Mouse (Mus musculus): Measurements from ENCODE around the gene Apbb1ip. TPM values are rescaled to one million over a fixed set of nuclear protein-coding genes. Genes with fewer than 3 reads are reported as not detected.

The Apbb1ip gene
- polyA plus RNA-seq, 1 experiment from 2014 or later: 1.7 TPM

GRCm38 (mm10) chr2:22764774-22765387, 9.0 kb upstream of the Apbb1ip start:
- Histone ChIP-seq H3K4me3 (ENCODE audit: low read depth, low read length) (no peak overlapping the region), H3K27me3 (ENCODE audit: control insufficient read depth, insufficient read depth, low read length) (no peaks in the 10 kb centered on the region), H3K9me3 (replicated peaks; ENCODE audit: control insufficient read depth, low read length) (no peaks in the 10 kb centered on the region), H3K4me1 (ENCODE audit: control insufficient read depth, insufficient read depth, low read length) (no peaks in the 10 kb centered on the region), H3K9ac (ENCODE audit: low read depth, low read length) (no peak overlapping the region), H3K4me2 (no peak overlapping the region), H3K27ac (ENCODE audit: low read depth, low read length) (no peak overlapping the region), H3K36me3 (ENCODE audit: control insufficient read depth, insufficient read depth, low read length) (no peaks in the 10 kb centered on the region)
- no peak for ATAC-seq (replicated peaks; ENCODE audit: insufficient number of reproducible peaks, low FRiP score, low TSS enrichment)
- 70% methylated on average over 5 of the region's 5 CpGs for WGBS (ENCODE audit: insufficient replicate concordance)

- no peak overlapping the region for H3K27ac ChIP-seq (ENCODE audit: low read depth, low read length)
- no peaks in the 10 kb centered on the region for H3K9me3 ChIP-seq (replicated peaks; ENCODE audit: control insufficient read depth, low read length)
- no peak for ATAC-seq (replicated peaks; ENCODE audit: insufficient number of reproducible peaks, low FRiP score, low TSS enrichment)
- no peaks in the 10 kb centered on the region for H3K36me3 ChIP-seq (ENCODE audit: control insufficient read depth, insufficient read depth, low read length)
- H3K9ac ChIP-seq (ENCODE audit: low read depth, low read length): no peak overlapping the region
- H3K27me3 ChIP-seq (ENCODE audit: control insufficient read depth, insufficient read depth, low read length): no peaks in the 10 kb centered on the region
- H3K4me2 ChIP-seq: no peak overlapping the region
- peaks cover 4% of the 10 kb centered on the region; the same call in 1 of the 2 replicates for H3K4me1 ChIP-seq (ENCODE audit: control insufficient read depth, insufficient read depth, low read length)
- no peak overlapping the region for H3K4me3 ChIP-seq (ENCODE audit: low read depth, low read length)
Measured at GRCm38 (mm10) chr2:22771311-22771710, 2.6 kb upstream of the Apbb1ip start.

- Histone ChIP-seq H3K4me3 (ENCODE audit: low read depth, low read length) (peak overlapping the region; percentile 31), H3K9me3 (replicated peaks; ENCODE audit: control insufficient read depth, low read length) (no peaks in the 10 kb centered on the region), H3K4me1 (ENCODE audit: control insufficient read depth, insufficient read depth, low read length) (peaks cover 4% of the 10 kb centered on the region; the same call in 1 of the 2 replicates), H3K9ac (ENCODE audit: low read depth, low read length) (peak overlapping the region; percentile 60), H3K27me3 (ENCODE audit: control insufficient read depth, insufficient read depth, low read length) (no peaks in the 10 kb centered on the region), H3K27ac (ENCODE audit: low read depth, low read length) (no peak overlapping the region), H3K36me3 (ENCODE audit: control insufficient read depth, insufficient read depth, low read length) (no peaks in the 10 kb centered on the region), H3K4me2 (peak overlapping the region; percentile 91)
- WGBS (ENCODE audit: insufficient replicate concordance): under 1% methylated on average over 25 of the region's 28 CpGs
- peak; percentile 80 for ATAC-seq (replicated peaks; ENCODE audit: insufficient number of reproducible peaks, low FRiP score, low TSS enrichment)
Measured at GRCm38 (mm10) chr2:22774181-22774751, 372 bp downstream of the Apbb1ip start.

- H3K27ac ChIP-seq (ENCODE audit: low read depth, low read length): no peak overlapping the region
- no peaks in the 10 kb centered on the region for H3K27me3 ChIP-seq (ENCODE audit: control insufficient read depth, insufficient read depth, low read length)
- WGBS (ENCODE audit: insufficient replicate concordance): 37% methylated on average over 8 of the region's 8 CpGs
- no peak overlapping the region for H3K9ac ChIP-seq (ENCODE audit: low read depth, low read length)
- no peak for ATAC-seq (replicated peaks; ENCODE audit: insufficient number of reproducible peaks, low FRiP score, low TSS enrichment)
- peaks cover 4% of the 10 kb centered on the region; the same call in 1 of the 2 replicates for H3K4me1 ChIP-seq (ENCODE audit: control insufficient read depth, insufficient read depth, low read length)
- H3K36me3 ChIP-seq (ENCODE audit: control insufficient read depth, insufficient read depth, low read length): no peaks in the 10 kb centered on the region
- H3K4me2 ChIP-seq: peak overlapping the region; percentile 43
- no peak overlapping the region for H3K4me3 ChIP-seq (ENCODE audit: low read depth, low read length)
- no peaks in the 10 kb centered on the region for H3K9me3 ChIP-seq (replicated peaks; ENCODE audit: control insufficient read depth, low read length)
Measured at GRCm38 (mm10) chr2:22775213-22775612, 1.3 kb downstream of the Apbb1ip start.

GRCm38 (mm10) chr2:22775681-22776080, 1.8 kb downstream of the Apbb1ip start:
- ATAC-seq (replicated peaks; ENCODE audit: insufficient number of reproducible peaks, low FRiP score, low TSS enrichment): no peak
- no peaks in the 10 kb centered on the region for H3K27me3 ChIP-seq (ENCODE audit: control insufficient read depth, insufficient read depth, low read length)
- H3K4me1 ChIP-seq (ENCODE audit: control insufficient read depth, insufficient read depth, low read length): peaks cover 4% of the 10 kb centered on the region; the same call in 1 of the 2 replicates
- H3K4me2 ChIP-seq: no peak overlapping the region
- H3K9ac ChIP-seq (ENCODE audit: low read depth, low read length): no peak overlapping the region
- no peak overlapping the region for H3K4me3 ChIP-seq (ENCODE audit: low read depth, low read length)
- 64% methylated on average over 3 of the region's 3 CpGs for WGBS (ENCODE audit: insufficient replicate concordance)
- no peaks in the 10 kb centered on the region for H3K36me3 ChIP-seq (ENCODE audit: control insufficient read depth, insufficient read depth, low read length)
- no peaks in the 10 kb centered on the region for H3K9me3 ChIP-seq (replicated peaks; ENCODE audit: control insufficient read depth, low read length)
- H3K27ac ChIP-seq (ENCODE audit: low read depth, low read length): no peak overlapping the region

DNA sequence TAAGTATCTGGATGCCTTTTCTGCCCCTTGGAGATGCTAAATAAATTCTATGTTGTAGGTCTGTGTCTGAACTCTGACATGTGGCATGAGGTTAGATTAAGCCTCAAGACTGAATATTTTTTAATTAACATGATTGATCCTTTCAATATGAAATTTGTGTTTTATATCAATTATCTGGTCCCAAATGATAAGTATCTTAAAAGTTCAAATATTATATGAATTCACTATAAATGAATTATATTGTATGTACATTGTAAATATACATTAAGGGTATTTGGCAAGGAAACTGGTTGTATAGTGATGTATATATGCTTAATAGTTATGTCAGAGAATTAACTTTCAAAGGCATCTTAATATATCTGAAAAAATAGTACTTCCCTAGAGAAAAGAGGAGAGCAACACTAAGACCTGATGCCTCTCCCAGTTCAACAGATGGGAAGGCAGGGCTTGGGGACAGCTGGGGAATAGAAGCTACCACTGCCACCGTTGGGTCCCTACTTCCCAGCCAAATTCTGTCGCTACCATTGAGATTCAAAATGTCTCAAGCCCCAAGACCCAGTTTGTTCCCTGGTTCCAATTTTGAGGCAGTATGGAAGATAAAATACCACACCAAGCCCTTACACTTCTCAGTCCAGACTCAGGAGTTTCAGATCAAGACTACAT, 2.8 kb downstream of the Apbb1ip start:
- Histone ChIP-seq H3K36me3 (ENCODE audit: control insufficient read depth, insufficient read depth, low read length) (no peaks in the 10 kb centered on the region), H3K9ac (ENCODE audit: low read depth, low read length) (no peak overlapping the region), H3K9me3 (replicated peaks; ENCODE audit: control insufficient read depth, low read length) (no peaks in the 10 kb centered on the region), H3K4me1 (ENCODE audit: control insufficient read depth, insufficient read depth, low read length) (peaks cover 4% of the 10 kb centered on the region; the same call in 1 of the 2 replicates), H3K4me2 (no peak overlapping the region), H3K4me3 (ENCODE audit: low read depth, low read length) (no peak overlapping the region), H3K27ac (ENCODE audit: low read depth, low read length) (no peak overlapping the region), H3K27me3 (ENCODE audit: control insufficient read depth, insufficient read depth, low read length) (no peaks in the 10 kb centered on the region)
- WGBS (ENCODE audit: insufficient replicate concordance): 57% methylated on average over 2 of the region's 2 CpGs
- no peak for ATAC-seq (replicated peaks; ENCODE audit: insufficient number of reproducible peaks, low FRiP score, low TSS enrichment)

- H3K36me3 ChIP-seq (ENCODE audit: control insufficient read depth, insufficient read depth, low read length): no peaks in the 10 kb centered on the region
- H3K9me3 ChIP-seq (replicated peaks; ENCODE audit: control insufficient read depth, low read length): no peaks in the 10 kb centered on the region
- H3K27me3 ChIP-seq (ENCODE audit: control insufficient read depth, insufficient read depth, low read length): no peaks in the 10 kb centered on the region
- WGBS (ENCODE audit: insufficient replicate concordance): 83% methylated on average over 3 of the region's 3 CpGs
- no peak for ATAC-seq (replicated peaks; ENCODE audit: insufficient number of reproducible peaks, low FRiP score, low TSS enrichment)
- no peak overlapping the region for H3K27ac ChIP-seq (ENCODE audit: low read depth, low read length)
- no peak overlapping the region for H3K4me3 ChIP-seq (ENCODE audit: low read depth, low read length)
- peaks cover 4% of the 10 kb centered on the region; the same call in 1 of the 2 replicates for H3K4me1 ChIP-seq (ENCODE audit: control insufficient read depth, insufficient read depth, low read length)
- no peak overlapping the region for H3K4me2 ChIP-seq
- no peak overlapping the region for H3K9ac ChIP-seq (ENCODE audit: low read depth, low read length)
Measured at GRCm38 (mm10) chr2:22777757-22778156, 3.9 kb downstream of the Apbb1ip start.

DNA sequence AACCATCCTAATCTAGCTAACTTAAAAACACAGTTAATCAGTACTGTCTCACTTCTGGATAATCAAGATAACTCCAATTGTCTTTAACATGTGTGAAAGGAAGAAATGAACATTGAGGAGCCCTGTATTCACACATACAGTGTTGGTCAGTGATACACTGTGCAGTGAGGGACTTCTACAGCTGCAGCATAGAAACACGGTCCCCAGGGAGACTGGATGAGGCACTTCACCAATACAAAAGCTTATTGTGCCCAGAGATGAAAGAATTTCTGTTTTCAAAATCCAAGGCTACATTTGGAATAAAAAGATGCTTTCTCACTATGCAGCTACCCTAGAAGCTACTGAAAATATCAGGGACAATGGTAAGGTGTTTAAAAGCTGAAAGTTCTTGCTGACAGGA, 7.0 kb downstream of the Apbb1ip start:
- H3K4me1 ChIP-seq (ENCODE audit: control insufficient read depth, insufficient read depth, low read length): no peaks in the 10 kb centered on the region
- ATAC-seq (replicated peaks; ENCODE audit: insufficient number of reproducible peaks, low FRiP score, low TSS enrichment): no peak
- no peak overlapping the region for H3K4me3 ChIP-seq (ENCODE audit: low read depth, low read length)
- no peak overlapping the region for H3K9ac ChIP-seq (ENCODE audit: low read depth, low read length)
- H3K4me2 ChIP-seq: no peak overlapping the region
- H3K27me3 ChIP-seq (ENCODE audit: control insufficient read depth, insufficient read depth, low read length): no peaks in the 10 kb centered on the region
- H3K36me3 ChIP-seq (ENCODE audit: control insufficient read depth, insufficient read depth, low read length): no peaks in the 10 kb centered on the region
- 79% methylated on average over 1 of the region's 1 CpGs for WGBS (ENCODE audit: insufficient replicate concordance)
- H3K27ac ChIP-seq (ENCODE audit: low read depth, low read length): no peak overlapping the region
- H3K9me3 ChIP-seq (replicated peaks; ENCODE audit: control insufficient read depth, low read length): no peaks in the 10 kb centered on the region

All from heart, embryonic 11.5 days (tissue).